Mouse (Mus musculus): ENCODE measurements at regions not wholly inside any gene's neighbourhood (a gene's known extent, or its start where the extent isn't known, plus 50 kb on each side); places are given as distances from the start of the nearest gene placed in this dataset.

DNA sequence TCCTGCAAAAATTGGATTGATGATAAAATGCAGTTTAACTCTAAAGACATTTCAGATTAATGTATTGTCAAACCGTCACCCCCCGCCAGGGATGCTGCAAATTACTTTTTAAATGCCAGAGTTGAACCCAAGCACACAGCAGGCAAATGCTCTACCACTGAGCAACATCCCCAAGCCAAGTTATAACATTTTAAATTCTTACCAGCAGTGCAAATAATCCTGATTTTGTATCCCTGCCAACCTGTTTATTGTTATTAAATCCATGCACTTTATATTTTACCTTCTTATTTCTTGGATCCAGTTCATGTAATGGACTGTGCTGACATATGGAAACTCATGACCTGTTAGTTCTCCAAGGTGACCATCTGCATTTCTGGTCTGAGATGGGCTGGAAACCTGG, 161.3 kb downstream of the Plpp3 start:
- ATAC-seq (replicated peaks; ENCODE audit: insufficient number of reproducible peaks, low FRiP score, low TSS enrichment, poor library complexity, severe bottlenecking), result no peak

DNA sequence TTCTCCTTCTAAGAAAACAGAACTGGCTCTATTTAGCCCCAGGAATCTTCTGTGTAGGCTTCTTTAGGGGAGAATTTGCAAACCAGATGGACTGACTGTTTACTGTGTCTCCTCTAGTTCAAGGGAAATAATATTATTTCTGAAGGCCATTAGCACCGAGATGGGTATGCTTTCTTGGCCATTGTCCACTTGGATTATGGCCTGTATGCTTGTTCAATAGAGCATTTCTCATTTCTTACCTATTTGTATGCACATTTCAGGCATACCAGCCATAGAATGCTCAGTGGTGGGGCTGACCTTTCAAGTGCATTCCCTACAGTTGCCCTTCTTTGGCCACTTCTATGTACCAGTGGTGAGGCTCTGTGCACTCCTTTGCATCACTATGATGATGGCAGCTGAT, 166.3 kb downstream of the Plpp3 start:
- ATAC-seq (replicated peaks; ENCODE audit: insufficient number of reproducible peaks, low FRiP score, low TSS enrichment, poor library complexity, severe bottlenecking), result no peak

DNA sequence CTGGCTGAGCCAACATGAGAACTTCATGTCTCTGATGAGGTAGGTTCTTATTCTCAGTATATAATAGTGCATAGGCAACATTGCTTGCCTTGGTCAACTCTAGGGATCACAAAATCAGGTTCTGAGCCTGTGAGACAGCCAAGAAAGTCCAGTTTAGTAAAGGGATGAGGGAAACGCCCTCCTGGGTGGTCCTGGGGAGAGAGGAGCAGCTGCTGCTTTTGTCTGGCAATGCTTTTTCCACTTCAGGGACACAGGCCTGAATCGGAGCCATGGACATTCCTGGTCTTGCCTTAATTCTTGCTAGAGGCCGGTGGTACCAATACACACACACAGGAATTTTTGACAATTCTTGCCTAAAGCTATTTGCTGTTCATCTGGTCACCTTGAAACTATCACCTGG, 169.8 kb downstream of the Plpp3 start:
- no peak for ATAC-seq (replicated peaks; ENCODE audit: insufficient number of reproducible peaks, low FRiP score, low TSS enrichment, poor library complexity, severe bottlenecking)

DNA sequence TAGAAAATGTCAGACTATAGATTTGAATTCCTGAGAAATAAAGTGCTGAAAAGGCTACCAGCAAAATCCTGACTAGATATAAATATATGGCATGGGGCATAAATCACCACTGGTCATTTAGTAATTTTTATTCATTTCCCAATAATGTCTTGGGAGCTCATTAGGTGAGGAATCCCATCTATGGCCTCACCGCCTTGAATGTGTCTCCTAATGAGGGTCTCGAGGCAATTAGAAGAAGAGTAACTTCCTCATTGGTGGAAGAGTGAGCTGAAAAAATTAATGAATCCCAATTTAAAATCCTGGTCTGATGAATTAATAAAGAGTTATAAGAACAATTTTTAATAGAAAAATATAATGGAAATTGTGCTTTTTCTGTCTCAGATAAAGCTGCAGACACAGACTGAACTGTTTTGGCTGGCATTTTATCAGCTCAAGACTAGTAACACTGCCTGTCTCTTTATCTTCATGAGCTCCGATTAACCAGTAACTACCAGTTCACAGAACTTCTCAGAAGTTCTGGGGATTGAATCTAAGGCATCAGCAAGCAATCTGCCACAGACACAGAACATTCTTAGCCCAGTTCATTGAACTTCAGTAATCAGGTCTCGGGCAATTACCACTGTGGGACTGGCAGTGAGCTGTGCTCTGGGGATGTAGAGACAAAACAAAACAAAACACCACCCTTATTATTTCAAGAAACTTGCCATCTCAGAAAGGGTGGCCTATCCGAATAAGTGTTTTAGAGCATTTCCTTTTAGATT, 170.7 kb downstream of the Plpp3 start:
- ATAC-seq (replicated peaks; ENCODE audit: insufficient number of reproducible peaks, low FRiP score, low TSS enrichment, poor library complexity, severe bottlenecking), result no peak

DNA sequence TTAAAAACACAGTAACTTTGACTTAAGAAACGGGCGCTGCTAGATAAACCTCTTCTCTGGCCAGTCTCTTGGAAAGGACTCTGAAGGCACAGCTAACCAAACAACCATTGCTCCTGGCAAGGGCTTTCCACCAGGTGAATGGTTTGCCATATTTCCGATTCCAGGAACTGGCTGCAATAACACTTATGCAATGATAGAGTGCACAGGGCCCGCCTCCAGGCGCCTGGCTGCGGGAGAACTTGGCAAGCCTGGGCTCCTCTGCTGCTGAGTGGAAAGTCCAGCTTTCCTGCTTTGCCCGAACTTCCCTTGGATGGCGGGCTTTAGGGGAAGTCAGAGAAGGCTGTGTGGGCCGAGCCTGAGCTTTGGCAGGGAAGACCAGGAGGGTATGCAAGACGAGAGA, 171.6 kb downstream of the Plpp3 start:
- ATAC-seq (replicated peaks; ENCODE audit: insufficient number of reproducible peaks, low FRiP score, low TSS enrichment, poor library complexity, severe bottlenecking), result no peak

- ATAC-seq (replicated peaks; ENCODE audit: insufficient number of reproducible peaks, low FRiP score, low TSS enrichment, poor library complexity, severe bottlenecking), result no peak
Measured at GRCm38 (mm10) chr4:105332081-105332480, 174.9 kb downstream of the Plpp3 start.

- no peak for ATAC-seq (replicated peaks; ENCODE audit: insufficient number of reproducible peaks, low FRiP score, low TSS enrichment, poor library complexity, severe bottlenecking)
Measured at GRCm38 (mm10) chr4:105335872-105336271, 178.7 kb downstream of the Plpp3 start.

DNA sequence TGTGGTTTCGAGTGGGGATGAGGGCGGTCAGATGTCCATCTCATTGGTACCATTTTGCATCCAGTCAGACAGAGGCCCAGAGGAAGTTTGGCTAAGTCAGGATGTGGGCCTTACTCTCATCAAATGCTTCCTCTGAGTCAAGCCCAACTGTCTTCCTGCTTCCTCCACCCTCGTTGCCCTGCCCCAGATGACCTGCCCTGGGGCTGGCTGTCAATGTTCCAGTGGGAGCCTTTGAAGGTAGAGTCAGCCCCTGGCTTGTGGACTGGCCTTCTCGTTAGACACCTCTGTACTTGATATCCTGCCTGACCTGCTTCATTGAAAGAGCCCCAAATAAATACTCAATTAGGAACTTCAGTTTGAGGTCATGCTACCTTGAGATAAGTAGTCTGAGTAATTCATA, 179.4 kb downstream of the Plpp3 start:
- ATAC-seq (replicated peaks; ENCODE audit: insufficient number of reproducible peaks, low FRiP score, low TSS enrichment, poor library complexity, severe bottlenecking), result no peak

DNA sequence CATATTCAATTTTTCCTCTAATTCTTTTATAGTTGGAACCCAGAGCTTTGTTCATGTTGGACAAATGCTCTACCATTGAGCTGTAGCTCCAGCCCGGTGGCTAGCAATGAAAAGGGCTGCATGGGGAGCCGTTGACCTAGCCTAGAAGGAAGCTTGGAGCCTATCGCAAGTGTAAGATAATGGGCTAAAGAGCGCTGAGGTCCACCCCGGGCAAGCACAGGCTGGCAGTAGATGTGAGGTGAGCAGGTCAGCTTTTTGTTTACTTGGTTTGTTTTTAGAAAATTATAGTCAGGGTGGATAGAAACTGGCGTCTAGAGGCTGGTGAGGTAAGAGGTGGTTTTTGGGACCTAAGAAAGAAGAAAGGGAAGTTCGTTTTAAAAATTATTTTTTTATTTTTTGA, 181.0 kb downstream of the Plpp3 start:
- no peak for ATAC-seq (replicated peaks; ENCODE audit: insufficient number of reproducible peaks, low FRiP score, low TSS enrichment, poor library complexity, severe bottlenecking)

- ATAC-seq (replicated peaks; ENCODE audit: insufficient number of reproducible peaks, low FRiP score, low TSS enrichment, poor library complexity, severe bottlenecking), result no peak
Measured at GRCm38 (mm10) chr4:105338861-105339260, 181.7 kb downstream of the Plpp3 start.

DNA sequence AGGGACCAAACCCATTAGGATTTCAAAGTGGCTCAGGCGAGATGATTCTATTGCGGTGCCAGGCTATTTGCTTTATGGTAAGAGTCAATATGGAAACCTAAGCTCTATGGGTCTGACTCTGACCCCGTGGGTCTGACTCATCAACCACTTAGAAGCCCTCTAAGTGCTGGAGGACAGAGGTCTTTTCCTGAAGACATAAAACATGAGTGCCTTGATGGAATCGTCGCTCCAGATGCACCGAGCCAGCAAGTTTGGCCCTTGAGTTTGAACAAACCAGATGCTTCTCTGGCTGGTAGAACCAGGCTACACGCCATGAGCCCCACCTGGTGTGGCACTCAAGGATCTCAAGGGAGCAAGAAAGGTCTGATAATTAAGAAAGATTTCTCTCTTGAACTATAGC, 184.1 kb downstream of the Plpp3 start:
- no peak for ATAC-seq (replicated peaks; ENCODE audit: insufficient number of reproducible peaks, low FRiP score, low TSS enrichment, poor library complexity, severe bottlenecking)

DNA sequence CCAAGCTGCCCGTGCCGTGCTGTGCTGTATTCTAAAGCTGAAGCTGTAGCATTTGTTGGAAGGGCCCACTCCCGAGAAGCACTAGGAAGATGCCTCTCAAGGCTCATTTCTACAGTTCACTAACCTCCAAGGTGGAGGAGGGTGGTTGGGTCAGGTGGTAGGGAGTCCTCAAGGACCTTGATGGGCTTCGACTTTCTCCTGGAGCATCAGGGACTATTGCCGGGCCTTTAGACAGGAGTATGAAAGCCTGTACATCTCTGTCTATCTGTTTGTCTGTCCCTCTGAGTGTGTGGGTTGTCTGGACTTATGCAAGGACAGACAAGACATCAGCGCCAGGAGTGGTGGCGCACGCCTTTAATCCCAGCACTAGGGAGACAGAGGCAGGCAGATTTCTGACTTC, 189.7 kb downstream of the Plpp3 start:
- ATAC-seq (replicated peaks; ENCODE audit: insufficient number of reproducible peaks, low FRiP score, low TSS enrichment, poor library complexity, severe bottlenecking), result no peak

DNA sequence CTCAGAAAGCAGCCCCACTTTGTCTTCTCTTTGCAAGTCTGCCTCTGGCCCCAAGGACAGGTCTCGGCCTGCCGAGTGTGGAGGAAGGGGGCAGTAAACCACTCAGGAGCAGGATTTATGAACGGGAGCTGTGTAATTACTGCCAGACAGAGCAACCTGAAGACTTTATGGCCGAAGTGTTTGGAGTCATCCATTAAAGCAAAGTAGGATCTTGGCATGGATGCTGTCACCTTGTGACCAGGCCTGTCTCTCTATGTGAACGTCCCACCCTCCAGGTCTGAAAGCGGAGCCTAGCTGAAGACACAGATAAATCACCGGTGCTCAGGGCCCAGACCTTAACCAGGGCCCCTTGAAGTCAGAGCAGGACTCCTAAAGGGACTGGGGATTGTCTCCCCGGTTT, 190.8 kb downstream of the Plpp3 start:
- ATAC-seq (replicated peaks; ENCODE audit: insufficient number of reproducible peaks, low FRiP score, low TSS enrichment, poor library complexity, severe bottlenecking), result no peak

- ATAC-seq (replicated peaks; ENCODE audit: insufficient number of reproducible peaks, low FRiP score, low TSS enrichment, poor library complexity, severe bottlenecking), result no peak
Measured at GRCm38 (mm10) chr4:105349316-105350207, 192.4 kb downstream of the Plpp3 start.

DNA sequence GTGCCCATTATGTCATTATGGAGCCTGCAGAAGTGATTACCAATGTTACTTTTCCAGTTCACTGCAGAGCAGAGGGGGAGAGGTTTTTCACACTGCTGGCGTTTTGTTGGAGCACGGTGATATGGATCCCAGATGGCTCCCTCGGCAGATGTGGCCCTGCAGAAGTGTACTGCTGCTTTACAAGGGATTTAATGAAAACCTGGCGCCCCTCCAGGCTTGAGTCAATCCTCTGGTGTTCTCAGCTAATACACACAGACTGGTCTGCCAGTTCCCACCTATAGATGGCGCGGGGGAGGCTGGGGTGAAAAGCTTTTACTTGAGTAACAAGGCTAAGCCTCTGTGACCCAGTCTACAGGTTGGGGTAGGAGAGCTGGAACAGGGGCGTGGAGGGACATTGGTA, 195.2 kb downstream of the Plpp3 start:
- no peak for ATAC-seq (replicated peaks; ENCODE audit: insufficient number of reproducible peaks, low FRiP score, low TSS enrichment, poor library complexity, severe bottlenecking)

DNA sequence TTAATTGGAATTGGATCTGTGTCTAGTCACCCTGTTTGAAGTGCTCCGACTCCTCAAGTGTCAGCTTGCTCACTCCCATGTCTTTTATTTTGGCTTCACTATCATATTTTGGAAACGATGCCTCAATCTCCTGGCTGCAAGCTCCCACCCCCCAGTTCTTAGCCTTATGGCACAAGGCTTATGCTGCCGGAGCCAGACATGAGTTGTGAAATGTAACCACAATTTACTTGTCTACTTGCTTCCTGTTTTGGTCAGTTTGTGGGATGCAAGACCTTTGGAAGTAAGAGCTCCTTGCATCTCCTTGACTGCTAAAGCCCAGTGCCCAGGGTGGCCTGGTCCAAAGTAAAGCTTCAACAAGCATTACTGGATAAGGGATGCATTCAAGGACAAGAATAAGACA, 195.8 kb downstream of the Plpp3 start:
- ATAC-seq (replicated peaks; ENCODE audit: insufficient number of reproducible peaks, low FRiP score, low TSS enrichment, poor library complexity, severe bottlenecking), result no peak

GRCm38 (mm10) chr4:105354097-105354496, 196.9 kb downstream of the Plpp3 start:
- ATAC-seq (replicated peaks; ENCODE audit: insufficient number of reproducible peaks, low FRiP score, low TSS enrichment, poor library complexity, severe bottlenecking), result no peak

GRCm38 (mm10) chr4:105356616-105357015, 199.5 kb downstream of the Plpp3 start:
- no peak for ATAC-seq (replicated peaks; ENCODE audit: insufficient number of reproducible peaks, low FRiP score, low TSS enrichment, poor library complexity, severe bottlenecking)

GRCm38 (mm10) chr4:105358725-105359124, 201.6 kb downstream of the Plpp3 start:
- ATAC-seq (replicated peaks; ENCODE audit: insufficient number of reproducible peaks, low FRiP score, low TSS enrichment, poor library complexity, severe bottlenecking), result no peak

DNA sequence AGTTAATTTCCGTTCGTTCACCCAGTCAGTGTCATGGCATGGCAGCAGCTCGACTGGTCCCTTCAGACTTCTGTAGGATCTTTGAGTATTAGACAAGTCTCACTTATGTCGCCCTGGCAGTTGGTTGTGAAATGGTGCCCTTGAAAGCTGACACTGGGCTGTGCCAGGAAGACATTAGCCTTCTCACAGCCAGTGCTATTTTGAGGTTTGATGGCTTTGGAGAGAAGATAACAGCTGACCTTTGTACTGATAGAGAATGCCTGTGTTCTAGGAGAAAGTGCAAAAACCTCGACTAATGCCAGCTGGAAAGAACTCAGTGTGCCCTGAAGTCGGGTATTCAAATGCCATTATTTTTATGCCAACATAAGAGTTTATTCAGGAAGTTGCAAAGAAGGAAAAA, 207.3 kb downstream of the Plpp3 start:
- ATAC-seq (replicated peaks; ENCODE audit: insufficient number of reproducible peaks, low FRiP score, low TSS enrichment, poor library complexity, severe bottlenecking), result no peak

Data from monocyte, adult 5-6 weeks (primary cell).